Mouse (Mus musculus) liver, postnatal 0 days (tissue): Measurements from ENCODE around the gene Sec22c.

Source experiments
- CTCF ChIP-seq: sonication (generic); IDR thresholded peaks from 2 replicates; pipeline ENCODE4 v1.5.1; 2016; ENCODE audit warnings: antibody characterized with exemption, low read depth
- EP300 ChIP-seq: IDR thresholded peaks from 2 replicates; pipeline ENCODE4 v1.6.1; 2016; ENCODE audit warnings: antibody characterized with exemption, low read depth, mild to moderate bottlenecking

GRCm38 (mm10) chr9:121707801-121708200 is 2.5 kb upstream of the Sec22c start:
- TF ChIP-seq CTCF, result no peak
- no peak for TF ChIP-seq EP300
